Mouse (Mus musculus) stomach, embryonic 16.5 days (tissue): ENCODE measurements around the gene Dnajc6. TPM values are rescaled to one million over a fixed set of nuclear protein-coding genes. Genes with fewer than 3 reads are reported as not detected.

Experiments
- ATAC-seq: fragments of 200-750 bp; cut with Nextera tagmentation; 2 replicates; pipeline ENCODE4 v1.8.0; 2017; ENCODE audit warnings: moderate number of reproducible peaks, moderate TSS enrichment; ENCODE audit not compliant: insufficient read depth, low FRiP score
- H3K27ac ChIP-seq: fragments of 300-500 bp; sonication (generic); 2 replicates; pipeline ENCODE4 v1.5.1; 2014; ENCODE audit warnings: low read length
- H3K27me3 ChIP-seq: fragments of 300-500 bp; sonication (generic); 2 replicates; pipeline ENCODE4 v1.6.1; 2014; ENCODE audit warnings: low read length, control low read depth, mixed read lengths; ENCODE audit not compliant: control insufficient read depth, insufficient read depth
- H3K36me3 ChIP-seq: fragments of 300-500 bp; sonication (generic); 2 replicates; pipeline ENCODE4 v1.6.1; 2014; ENCODE audit warnings: low read length; ENCODE audit not compliant: control insufficient read depth, insufficient read depth
- H3K4me1 ChIP-seq: fragments of 300-500 bp; sonication (generic); 2 replicates; pipeline ENCODE4 v1.6.1; 2014; ENCODE audit warnings: low read length, control low read depth, mixed read lengths; ENCODE audit not compliant: control insufficient read depth, insufficient read depth
- H3K4me2 ChIP-seq: fragments of 300-500 bp; sonication (generic); 2 replicates; pipeline ENCODE4 v1.6.1; 2014; ENCODE audit warnings: low read depth, low read length, mixed read lengths
- H3K4me3 ChIP-seq: fragments of 300-500 bp; sonication (generic); replicated peaks from 2 replicates; pipeline ENCODE4 v1.5.1; 2014; ENCODE audit warnings: mild to moderate bottlenecking, low read length
- H3K9ac ChIP-seq: fragments of 300-500 bp; sonication (generic); 2 replicates; pipeline ENCODE4 v1.6.1; 2014; ENCODE audit warnings: low read length
- H3K9me3 ChIP-seq: fragments of 300-500 bp; sonication (generic); replicated peaks from 2 replicates; pipeline ENCODE4 v1.6.1; 2016; ENCODE audit warnings: low read length, control low read depth; ENCODE audit not compliant: control insufficient read depth
- WGBS: fragments of 180-500 bp; shearing (Covaris S2); extraction: QIAGEN DNeasy Blood & Tissue Kit; methylation state at CpG from one replicate; pipeline ENCODE4 v1.1.7; 2014; 5-methylcytosine and 5-hydroxymethylcytosine counted together
- polyA plus RNA-seq: library from polyadenylated mRNA; unstranded; fragments of >200 nt; fragmentation: Nextera tagmentation; extraction: Ambion mirVana; gene quantifications from 2 replicates; pipeline ENCODE4 v1.2.1, GENCODE M21; 2015

Gene Dnajc6
- polyA plus RNA-seq: 1.5 and 2.4 TPM in 2 replicates

- Histone ChIP-seq H3K4me1 (peaks cover 7% of the 10 kb centered on the region), H3K9ac (peak within 1 kb of the TSS; percentile 56), H3K36me3 (no peaks in the 10 kb centered on the region), H3K9me3 (no peaks in the 10 kb centered on the region), H3K27ac (no peak within 1 kb of the TSS), H3K4me2 (peak within 1 kb of the TSS; percentile 93), H3K4me3 (peak within 1 kb of the TSS; percentile 59), H3K27me3 (peaks cover 29% of the 10 kb centered on the region)
- peak; percentile 33; the same call in 1 of the 2 replicates for ATAC-seq
- 2% methylated on average over 57 of the region's 57 CpGs for WGBS
These were observed at the start of gene Dnajc6 for GRCm38 (mm10) chr4:101496534-101497237. Gene Dnajc6, plus strand, starts transcription at chr4:101496648.

- no peaks in the 10 kb centered on the region for H3K9me3 ChIP-seq
- H3K36me3 ChIP-seq: no peaks in the 10 kb centered on the region
- H3K9ac ChIP-seq: no peak overlapping the region
- no peaks in the 10 kb centered on the region for H3K4me1 ChIP-seq
- no peak overlapping the region for H3K4me2 ChIP-seq
- ATAC-seq: no peak
- H3K27ac ChIP-seq: no peak overlapping the region
- 79% methylated on average over 8 of the region's 8 CpGs for WGBS
- H3K4me3 ChIP-seq: no peak overlapping the region
- no peaks in the 10 kb centered on the region for H3K27me3 ChIP-seq
These were observed 47.7 kb upstream of the Dnajc6 start for GRCm38 (mm10) chr4:101448701-101449100.

GRCm38 (mm10) chr4:101449344-101449743, 47.1 kb upstream of the Dnajc6 start:
- Histone ChIP-seq H3K27me3 (no peaks in the 10 kb centered on the region), H3K4me1 (no peaks in the 10 kb centered on the region), H3K9me3 (no peaks in the 10 kb centered on the region), H3K36me3 (no peaks in the 10 kb centered on the region), H3K9ac (no peak overlapping the region), H3K4me2 (no peak overlapping the region), H3K4me3 (no peak overlapping the region), H3K27ac (no peak overlapping the region)
- ATAC-seq: no peak
- WGBS: 60% methylated on average over 7 of the region's 7 CpGs

- no peak overlapping the region for H3K4me2 ChIP-seq
- WGBS: 63% methylated on average over 20 of the region's 20 CpGs
- H3K9ac ChIP-seq: no peak overlapping the region
- no peaks in the 10 kb centered on the region for H3K27me3 ChIP-seq
- H3K36me3 ChIP-seq: no peaks in the 10 kb centered on the region
- H3K4me3 ChIP-seq: no peak overlapping the region
- peak; percentile 33; the same call in 1 of the 2 replicates for ATAC-seq
- no peaks in the 10 kb centered on the region for H3K4me1 ChIP-seq
- no peak overlapping the region for H3K27ac ChIP-seq
- no peaks in the 10 kb centered on the region for H3K9me3 ChIP-seq
These were observed 46.2 kb upstream of the Dnajc6 start for GRCm38 (mm10) chr4:101450150-101450780.

- Histone ChIP-seq H3K36me3 (no peaks in the 10 kb centered on the region), H3K4me1 (no peaks in the 10 kb centered on the region), H3K27ac (no peak overlapping the region), H3K27me3 (no peaks in the 10 kb centered on the region), H3K9me3 (no peaks in the 10 kb centered on the region), H3K9ac (no peak overlapping the region), H3K4me2 (no peak overlapping the region), H3K4me3 (no peak overlapping the region)
- 85% methylated on average over 4 of the region's 4 CpGs for WGBS
- no peak for ATAC-seq
These were observed 45.4 kb upstream of the Dnajc6 start for GRCm38 (mm10) chr4:101451089-101451488.

- Histone ChIP-seq H3K4me3 (no peak overlapping the region), H3K4me1 (no peaks in the 10 kb centered on the region), H3K36me3 (no peaks in the 10 kb centered on the region), H3K9ac (no peak overlapping the region), H3K4me2 (no peak overlapping the region), H3K9me3 (no peaks in the 10 kb centered on the region), H3K27me3 (no peaks in the 10 kb centered on the region), H3K27ac (no peak overlapping the region)
- WGBS: 94% methylated on average over 9 of the region's 9 CpGs
- no peak for ATAC-seq
These were observed 43.6 kb upstream of the Dnajc6 start for GRCm38 (mm10) chr4:101452829-101453228.

GRCm38 (mm10) chr4:101457176-101457575, 39.3 kb upstream of the Dnajc6 start:
- no peaks in the 10 kb centered on the region for H3K36me3 ChIP-seq
- no peaks in the 10 kb centered on the region for H3K4me1 ChIP-seq
- no peak overlapping the region for H3K4me2 ChIP-seq
- H3K9me3 ChIP-seq: no peaks in the 10 kb centered on the region
- H3K4me3 ChIP-seq: no peak overlapping the region
- 89% methylated on average over 8 of the region's 8 CpGs for WGBS
- no peak overlapping the region for H3K9ac ChIP-seq
- H3K27ac ChIP-seq: no peak overlapping the region
- H3K27me3 ChIP-seq: no peaks in the 10 kb centered on the region
- no peak for ATAC-seq

GRCm38 (mm10) chr4:101458341-101458740, 38.1 kb upstream of the Dnajc6 start:
- WGBS: 42% methylated on average over 2 of the region's 2 CpGs
- H3K27me3 ChIP-seq: no peaks in the 10 kb centered on the region
- no peak for ATAC-seq

GRCm38 (mm10) chr4:101459358-101459757, 37.1 kb upstream of the Dnajc6 start:
- H3K4me1 ChIP-seq: no peaks in the 10 kb centered on the region
- no peak for ATAC-seq
- 93% methylated on average over 4 of the region's 4 CpGs for WGBS

More at GRCm38 (mm10) chr4:101458341-101458740, 38.1 kb upstream of the Dnajc6 start:
- H3K4me3 ChIP-seq: no peak overlapping the region
- H3K4me1 ChIP-seq: no peaks in the 10 kb centered on the region
- no peaks in the 10 kb centered on the region for H3K9me3 ChIP-seq
- no peaks in the 10 kb centered on the region for H3K36me3 ChIP-seq
- H3K9ac ChIP-seq: no peak overlapping the region
- H3K27ac ChIP-seq: no peak overlapping the region
- no peak overlapping the region for H3K4me2 ChIP-seq

More at GRCm38 (mm10) chr4:101459358-101459757, 37.1 kb upstream of the Dnajc6 start:
- H3K27me3 ChIP-seq: no peaks in the 10 kb centered on the region
- no peak overlapping the region for H3K9ac ChIP-seq
- H3K36me3 ChIP-seq: no peaks in the 10 kb centered on the region
- H3K4me2 ChIP-seq: no peak overlapping the region
- no peak overlapping the region for H3K27ac ChIP-seq
- no peak overlapping the region for H3K4me3 ChIP-seq
- no peaks in the 10 kb centered on the region for H3K9me3 ChIP-seq
